Mouse (Mus musculus) liver, postnatal 0 days (tissue): ENCODE measurements around the gene Spsb1.

Experiments
- CTCF ChIP-seq: sonication (generic); IDR thresholded peaks from 2 replicates; pipeline ENCODE4 v1.5.1; 2016; ENCODE audit warnings: antibody characterized with exemption, low read depth
- EP300 ChIP-seq: IDR thresholded peaks from 2 replicates; pipeline ENCODE4 v1.6.1; 2016; ENCODE audit warnings: antibody characterized with exemption, low read depth, mild to moderate bottlenecking

DNA sequence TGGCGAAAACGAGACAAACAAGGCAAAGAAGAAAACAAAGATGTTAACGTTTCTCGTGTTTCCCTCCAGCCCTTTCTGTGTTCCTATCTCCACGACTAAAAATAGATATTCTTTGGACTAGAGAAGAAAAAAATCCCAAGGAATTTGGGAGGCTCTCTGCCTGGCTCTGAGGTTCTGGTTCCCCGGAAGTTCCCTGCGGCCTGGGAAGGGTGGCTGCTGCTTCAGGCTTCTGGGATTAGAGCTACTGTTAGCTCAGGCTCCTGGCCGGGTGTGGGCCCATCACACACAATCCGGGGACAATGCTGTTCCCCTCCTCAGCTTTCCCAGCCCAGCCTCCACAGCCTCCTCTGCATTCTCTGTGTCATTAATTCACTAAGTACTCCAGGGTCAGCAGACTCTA, 86.8 kb downstream of the Spsb1 start:
- TF ChIP-seq CTCF: no peak
- no peak for TF ChIP-seq EP300
